Mouse (Mus musculus) liver, embryonic 15.5 days (tissue): ENCODE measurements at regions not wholly inside any gene's neighbourhood (a gene's known extent, or its start where the extent isn't known, plus 50 kb on each side); places are given as distances from the start of the nearest gene placed in this dataset.

Experiments used
- ATAC-seq: fragments of 200-750 bp; cut with Nextera tagmentation; 2 replicates; pipeline ENCODE4 v1.8.0; 2017; ENCODE audit warnings: moderate number of reproducible peaks, mild to moderate bottlenecking, moderate library complexity; ENCODE audit not compliant: insufficient read depth
- H3K27ac ChIP-seq: fragments of 300-500 bp; sonication (generic); replicated peaks from 2 replicates; pipeline ENCODE4 v1.5.1; 2015; ENCODE audit warnings: mild to moderate bottlenecking, inconsistent platforms
- H3K27me3 ChIP-seq: fragments of 300-500 bp; sonication (generic); 2 replicates; pipeline ENCODE4 v1.6.1; 2015; ENCODE audit warnings: mild to moderate bottlenecking, inconsistent platforms
- H3K36me3 ChIP-seq: fragments of 300-500 bp; sonication (generic); replicated peaks from 2 replicates; pipeline ENCODE4 v1.6.1; 2015; ENCODE audit warnings: moderate library complexity, mild to moderate bottlenecking, inconsistent platforms
- H3K4me1 ChIP-seq: fragments of 300-500 bp; sonication (generic); replicated peaks from 2 replicates; pipeline ENCODE4 v1.6.1; 2015; ENCODE audit warnings: inconsistent platforms
- H3K4me2 ChIP-seq: fragments of 300-500 bp; sonication (generic); 2 replicates; pipeline ENCODE4 v1.6.1; 2015; ENCODE audit warnings: moderate library complexity, mild to moderate bottlenecking, inconsistent platforms
- H3K4me3 ChIP-seq: fragments of 300-500 bp; sonication (generic); replicated peaks from 2 replicates; pipeline ENCODE4 v1.5.1; 2015; ENCODE audit warnings: mild to moderate bottlenecking, inconsistent platforms
- H3K9ac ChIP-seq: fragments of 300-500 bp; sonication (generic); 2 replicates; pipeline ENCODE4 v1.6.1; 2015; ENCODE audit warnings: moderate library complexity, mild to moderate bottlenecking, inconsistent platforms
- H3K9me3 ChIP-seq: fragments of 300-500 bp; sonication (generic); replicated peaks from 2 replicates; pipeline ENCODE4 v1.6.1; 2016; ENCODE audit warnings: inconsistent platforms
- WGBS: fragments of 180-500 bp; shearing (Covaris S2); methylation state at CpG from one replicate; pipeline ENCODE4 v1.1.7; 2015; ENCODE audit warnings: mixed read lengths; ENCODE audit not compliant: insufficient replicate concordance; 5-methylcytosine and 5-hydroxymethylcytosine counted together

GRCm38 (mm10) chr5:46488140-46488942 lies 630.9 kb upstream of the Lcorl start:
- Histone ChIP-seq H3K4me2 (no peak overlapping the region), H3K36me3 (no peaks in the 10 kb centered on the region), H3K4me1 (no peaks in the 10 kb centered on the region; the same call in 1 of the 2 replicates), H3K9me3 (no peaks in the 10 kb centered on the region), H3K27me3 (no peaks in the 10 kb centered on the region), H3K27ac (no peak overlapping the region), H3K4me3 (no peak overlapping the region), H3K9ac (no peak overlapping the region)
- 24% methylated on average over 6 of the region's 6 CpGs for WGBS
- ATAC-seq = peak; percentile 73

DNA sequence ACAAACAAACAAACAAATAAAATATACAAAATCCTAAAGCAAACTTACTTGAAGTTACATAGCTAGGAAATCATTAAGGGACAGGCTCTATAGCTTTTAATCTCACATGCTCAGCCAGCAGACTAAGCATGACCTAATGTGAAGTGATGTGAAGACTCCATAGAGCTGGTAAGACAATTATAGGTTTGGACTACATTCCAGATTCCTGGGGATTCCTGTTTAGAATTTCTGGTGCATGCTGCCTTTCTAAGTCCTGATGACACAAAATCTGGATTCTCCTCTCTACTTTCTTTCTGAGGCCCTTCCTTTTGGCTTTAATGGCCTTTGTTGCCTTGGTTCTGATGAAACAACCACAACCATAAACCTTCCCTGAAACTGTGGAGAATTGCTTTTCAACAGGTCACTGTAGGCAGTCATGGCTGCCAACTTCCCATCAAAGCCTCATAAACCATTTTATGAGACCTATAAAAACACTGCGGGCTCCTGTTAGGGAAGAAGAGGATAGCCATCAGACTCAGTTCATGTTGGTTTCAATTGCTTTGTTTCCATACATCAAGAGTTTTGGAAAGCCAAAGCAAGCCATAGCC lies 629.4 kb upstream of the Lcorl start:
- ATAC-seq = no peak
- no peaks in the 10 kb centered on the region for H3K9me3 ChIP-seq
- no peak overlapping the region for H3K4me3 ChIP-seq
- no peak overlapping the region for H3K4me2 ChIP-seq
- H3K27me3 ChIP-seq = no peaks in the 10 kb centered on the region
- H3K9ac ChIP-seq = no peak overlapping the region
- no peaks in the 10 kb centered on the region; the same call in 1 of the 2 replicates for H3K4me1 ChIP-seq
- no peak overlapping the region for H3K27ac ChIP-seq
- 45% methylated on average over 1 of the region's 1 CpGs for WGBS
- H3K36me3 ChIP-seq = no peaks in the 10 kb centered on the region

- no peaks in the 10 kb centered on the region for H3K9me3 ChIP-seq
- H3K27ac ChIP-seq = no peak overlapping the region
- H3K36me3 ChIP-seq = no peaks in the 10 kb centered on the region
- H3K4me2 ChIP-seq = no peak overlapping the region
- no peaks in the 10 kb centered on the region for H3K27me3 ChIP-seq
- ATAC-seq = no peak
- no peak overlapping the region for H3K4me3 ChIP-seq
- H3K4me1 ChIP-seq = no peaks in the 10 kb centered on the region
- 65% methylated on average over 3 of the region's 3 CpGs for WGBS
- no peak overlapping the region for H3K9ac ChIP-seq
Observed at GRCm38 (mm10) chr5:46456356-46456755, 598.9 kb upstream of the Lcorl start.

DNA sequence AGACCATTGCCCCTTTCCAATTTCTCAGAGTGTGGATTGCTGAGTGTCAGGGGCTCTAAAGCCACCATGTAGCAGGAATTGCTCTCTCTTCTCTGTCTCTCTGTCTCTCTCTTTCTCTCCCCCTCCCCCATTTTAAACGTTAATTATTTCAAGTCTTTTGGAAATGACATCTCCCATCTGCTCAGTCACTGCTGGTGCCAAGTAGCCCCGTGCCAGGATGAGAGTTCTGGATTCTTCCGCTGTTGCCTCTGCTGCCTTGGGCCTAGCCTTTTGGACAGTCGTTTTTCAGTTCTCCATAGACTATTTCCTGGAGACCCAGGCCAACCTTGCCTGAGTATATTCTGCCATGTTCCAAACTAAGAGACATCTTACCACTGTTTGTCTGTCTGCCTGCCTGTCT lies 590.9 kb upstream of the Lcorl start:
- no peaks in the 10 kb centered on the region for H3K36me3 ChIP-seq
- no peaks in the 10 kb centered on the region for H3K9me3 ChIP-seq
- WGBS = 44% methylated on average over 4 of the region's 4 CpGs
- no peak overlapping the region for H3K27ac ChIP-seq
- no peak overlapping the region for H3K4me3 ChIP-seq
- H3K27me3 ChIP-seq = no peaks in the 10 kb centered on the region
- H3K4me2 ChIP-seq = no peak overlapping the region
- H3K9ac ChIP-seq = no peak overlapping the region
- ATAC-seq = no peak
- no peaks in the 10 kb centered on the region for H3K4me1 ChIP-seq

- H3K27me3 ChIP-seq = no peaks in the 10 kb centered on the region
- 42% methylated on average over 3 of the region's 3 CpGs for WGBS
- H3K4me1 ChIP-seq = no peaks in the 10 kb centered on the region
- no peak overlapping the region for H3K4me2 ChIP-seq
- no peaks in the 10 kb centered on the region for H3K9me3 ChIP-seq
- no peaks in the 10 kb centered on the region for H3K36me3 ChIP-seq
- no peak for ATAC-seq
- H3K4me3 ChIP-seq = no peak overlapping the region
- no peak overlapping the region for H3K9ac ChIP-seq
- no peak overlapping the region for H3K27ac ChIP-seq
Observed at GRCm38 (mm10) chr5:46445844-46446243, 588.4 kb upstream of the Lcorl start.

- no peaks in the 10 kb centered on the region for H3K9me3 ChIP-seq
- H3K36me3 ChIP-seq = no peaks in the 10 kb centered on the region
- no peaks in the 10 kb centered on the region for H3K27me3 ChIP-seq
- no peak for ATAC-seq
- no peak overlapping the region for H3K9ac ChIP-seq
- no peak overlapping the region for H3K27ac ChIP-seq
- 48% methylated on average over 7 of the region's 7 CpGs for WGBS
- H3K4me2 ChIP-seq = no peak overlapping the region
- H3K4me3 ChIP-seq = no peak overlapping the region
- H3K4me1 ChIP-seq = no peaks in the 10 kb centered on the region
Observed at GRCm38 (mm10) chr5:46445122-46445521, 587.7 kb upstream of the Lcorl start.

DNA sequence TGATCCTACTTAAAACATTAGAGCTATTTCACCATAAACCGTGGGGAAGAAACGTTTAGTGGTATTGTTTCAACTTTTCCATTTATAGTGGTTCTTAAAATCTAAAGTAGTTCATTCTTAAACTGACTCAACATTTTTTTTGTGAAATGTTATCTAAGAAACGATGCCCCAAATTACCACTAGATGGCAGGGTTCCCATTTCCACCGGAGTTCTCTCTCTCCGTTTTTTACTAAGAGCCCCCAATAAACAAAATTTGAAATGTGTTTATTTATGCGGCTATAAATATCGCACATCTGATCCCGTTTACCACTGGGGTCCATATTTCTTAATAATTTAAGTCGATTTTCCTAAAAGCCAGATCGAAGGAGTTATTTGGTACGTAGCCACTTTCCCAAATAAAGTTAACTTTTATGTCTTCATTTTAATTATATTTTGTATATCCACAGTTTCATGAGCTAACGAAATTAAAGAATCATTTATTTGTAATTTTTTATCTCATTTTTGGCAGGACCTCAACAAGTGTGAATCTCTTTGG lies 586.5 kb upstream of the Lcorl start:
- Histone ChIP-seq H3K9me3 (no peaks in the 10 kb centered on the region), H3K27ac (no peak overlapping the region), H3K4me2 (no peak overlapping the region), H3K4me3 (no peak overlapping the region), H3K4me1 (no peaks in the 10 kb centered on the region), H3K27me3 (no peaks in the 10 kb centered on the region), H3K9ac (no peak overlapping the region), H3K36me3 (no peaks in the 10 kb centered on the region)
- no peak for ATAC-seq
- WGBS = 12% methylated on average over 12 of the region's 12 CpGs

DNA sequence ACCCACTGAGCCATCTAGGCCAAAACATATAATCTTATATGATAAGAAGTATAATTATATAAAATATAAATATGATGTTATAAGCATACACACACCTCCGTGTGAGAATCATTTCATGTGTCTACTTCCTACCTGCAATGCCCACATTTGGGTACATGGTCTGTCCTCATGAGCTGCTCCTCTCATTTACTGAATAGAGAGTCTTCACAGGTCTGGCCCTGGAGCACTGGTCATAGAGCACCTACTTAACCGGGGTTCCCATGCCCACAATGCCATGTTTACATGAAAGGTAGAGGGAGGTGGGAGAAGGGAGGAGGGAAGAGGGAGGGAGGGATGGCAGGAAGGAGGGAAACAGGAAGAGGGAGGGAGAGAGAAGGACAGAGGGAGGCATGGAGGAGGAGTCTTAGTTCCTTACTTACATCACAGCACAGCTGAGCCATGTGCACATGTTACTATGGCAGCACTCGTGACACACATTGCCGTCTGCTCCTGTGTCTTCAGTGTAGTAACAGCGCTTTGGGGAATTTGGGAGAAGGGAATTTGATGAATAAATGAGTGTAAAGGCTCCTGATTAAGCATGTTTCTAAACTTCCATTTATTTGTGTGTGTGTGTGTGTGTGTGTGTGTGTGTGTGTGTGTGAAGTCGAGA lies 585.3 kb upstream of the Lcorl start:
- H3K4me1 ChIP-seq = no peaks in the 10 kb centered on the region
- no peak overlapping the region for H3K27ac ChIP-seq
- ATAC-seq = no peak
- H3K9ac ChIP-seq = no peak overlapping the region
- H3K4me3 ChIP-seq = no peak overlapping the region
- H3K36me3 ChIP-seq = no peaks in the 10 kb centered on the region
- no peak overlapping the region for H3K4me2 ChIP-seq
- no peaks in the 10 kb centered on the region for H3K27me3 ChIP-seq
- 64% methylated on average over 6 of the region's 6 CpGs for WGBS
- no peaks in the 10 kb centered on the region for H3K9me3 ChIP-seq

DNA sequence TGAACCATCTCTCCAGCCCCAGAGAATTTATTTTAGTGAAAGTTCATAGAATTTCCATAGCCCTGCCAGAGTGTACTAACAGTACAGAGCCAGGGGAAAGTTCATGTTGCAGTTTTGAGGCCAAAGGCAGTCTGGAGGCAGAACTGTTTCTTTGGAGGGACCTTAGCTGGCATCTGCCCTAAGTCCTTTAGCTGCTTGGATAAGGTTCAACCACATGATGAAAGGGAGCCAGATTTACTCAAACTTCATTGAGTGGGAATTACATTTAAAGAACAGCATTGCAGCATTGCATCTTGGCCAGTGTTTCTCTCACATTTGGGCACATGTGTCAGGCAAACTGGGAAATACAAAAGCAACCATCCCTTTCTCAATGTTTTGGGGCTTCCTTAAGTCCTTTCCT lies 584.3 kb upstream of the Lcorl start:
- no peaks in the 10 kb centered on the region for H3K9me3 ChIP-seq
- no peak overlapping the region for H3K4me2 ChIP-seq
- H3K36me3 ChIP-seq = no peaks in the 10 kb centered on the region
- no peak overlapping the region for H3K27ac ChIP-seq
- H3K9ac ChIP-seq = no peak overlapping the region
- H3K4me1 ChIP-seq = no peaks in the 10 kb centered on the region
- no peak overlapping the region for H3K4me3 ChIP-seq
- no peaks in the 10 kb centered on the region for H3K27me3 ChIP-seq
- no peak for ATAC-seq

GRCm38 (mm10) chr5:46431644-46432367 lies 574.4 kb upstream of the Lcorl start:
- no peak overlapping the region for H3K27ac ChIP-seq
- no peaks in the 10 kb centered on the region for H3K4me1 ChIP-seq
- no peaks in the 10 kb centered on the region for H3K36me3 ChIP-seq
- ATAC-seq = no peak
- no peak overlapping the region for H3K4me2 ChIP-seq
- WGBS = 49% methylated on average over 3 of the region's 3 CpGs
- no peak overlapping the region for H3K4me3 ChIP-seq
- H3K9me3 ChIP-seq = no peaks in the 10 kb centered on the region
- no peaks in the 10 kb centered on the region for H3K27me3 ChIP-seq
- no peak overlapping the region for H3K9ac ChIP-seq

- H3K27ac ChIP-seq = no peak overlapping the region
- 48% methylated on average over 3 of the region's 3 CpGs for WGBS
- no peak overlapping the region for H3K9ac ChIP-seq
- H3K27me3 ChIP-seq = no peaks in the 10 kb centered on the region
- no peak overlapping the region for H3K4me2 ChIP-seq
- H3K4me3 ChIP-seq = no peak overlapping the region
- no peak for ATAC-seq
- no peaks in the 10 kb centered on the region for H3K4me1 ChIP-seq
- H3K9me3 ChIP-seq = no peaks in the 10 kb centered on the region
- H3K36me3 ChIP-seq = no peaks in the 10 kb centered on the region
Observed at GRCm38 (mm10) chr5:46422738-46423137, 565.3 kb upstream of the Lcorl start.
